Mouse (Mus musculus) gastrocnemius, postnatal 25 days (tissue): Measurements from ENCODE around the gene Duox1. TPM values are rescaled to one million over a fixed set of nuclear protein-coding genes. Genes with fewer than 3 reads are reported as not detected.
"Not testable (repeated sequence)": the region's sequence is repeated elsewhere in the genome, so short reads cannot be mapped to it uniquely, and the experiment has no call there.

Experiments
- DNase-seq: peaks from one replicate; pipeline ENCODE4 v3.0.0; 2022
- total RNA-seq, 2 experiments: library from RNA; stranded (reverse); gene quantifications; 1 replicate in 1 of 2; 2 replicates in 1 of 2; pipeline ENCODE4 v1.2.3; 2021

Duox1 gene
- total RNA-seq, 2 experiments from 2014 or later = 0.46 to 0.72 TPM

GRCm38 (mm10) chr2:122312722-122313417 lies 2.6 kb upstream of the Duox1 start:
- no peak for DNase-seq

- no peak for DNase-seq
Measured at GRCm38 (mm10) chr2:122313536-122313935, 1.9 kb upstream of the Duox1 start, which contains the start of gene Duoxa1. Gene Duoxa1 (minus strand): TSS chr2:122313730.

GRCm38 (mm10) chr2:122317384-122317783 lies 1.9 kb downstream of the Duox1 start:
- peak; percentile 29 for DNase-seq

- DNase-seq = no peak
Measured at GRCm38 (mm10) chr2:122323960-122324359, 8.5 kb downstream of the Duox1 start.

- no peak for DNase-seq
Measured at GRCm38 (mm10) chr2:122324586-122324985, 9.1 kb downstream of the Duox1 start.

GRCm38 (mm10) chr2:122325361-122325760 lies 9.9 kb downstream of the Duox1 start:
- no peak for DNase-seq

- no peak for DNase-seq
Measured at GRCm38 (mm10) chr2:122327986-122328385, 12.5 kb downstream of the Duox1 start.

GRCm38 (mm10) chr2:122330317-122330716 lies 14.8 kb downstream of the Duox1 start:
- DNase-seq = not testable (repeated sequence)

- no peak for DNase-seq
Measured at GRCm38 (mm10) chr2:122332222-122332621, 16.8 kb downstream of the Duox1 start.

GRCm38 (mm10) chr2:122334170-122334569 lies 18.7 kb downstream of the Duox1 start:
- no peak for DNase-seq

GRCm38 (mm10) chr2:122337291-122337690 lies 21.8 kb downstream of the Duox1 start:
- no peak for DNase-seq

GRCm38 (mm10) chr2:122345106-122345893 lies 29.8 kb downstream of the Duox1 start:
- no peak for DNase-seq

GRCm38 (mm10) chr2:122346164-122346563 lies 30.7 kb downstream of the Duox1 start:
- DNase-seq = not testable (repeated sequence)

- DNase-seq = no peak
Measured at GRCm38 (mm10) chr2:122347257-122347656, 31.8 kb downstream of the Duox1 start.

- peak; percentile 91 for DNase-seq
Measured at GRCm38 (mm10) chr2:122348531-122349131, 33.2 kb downstream of the Duox1 start.

GRCm38 (mm10) chr2:122349136-122349785 lies 33.8 kb downstream of the Duox1 start:
- no peak for DNase-seq

- no peak for DNase-seq
Measured at GRCm38 (mm10) chr2:122351156-122351930, 35.9 kb downstream of the Duox1 start.

GRCm38 (mm10) chr2:122351931-122352329 lies 36.5 kb downstream of the Duox1 start:
- DNase-seq = no peak

- no peak for DNase-seq
Measured at GRCm38 (mm10) chr2:122352992-122353391, 37.5 kb downstream of the Duox1 start.

- DNase-seq = no peak
Measured at GRCm38 (mm10) chr2:122353765-122354164, 38.3 kb downstream of the Duox1 start.

- DNase-seq = no peak
Measured at GRCm38 (mm10) chr2:122354191-122354929, 38.9 kb downstream of the Duox1 start.
